Mouse (Mus musculus): Measurements from ENCODE around the gene Mrpl19.

The Mrpl19 gene

DNA sequence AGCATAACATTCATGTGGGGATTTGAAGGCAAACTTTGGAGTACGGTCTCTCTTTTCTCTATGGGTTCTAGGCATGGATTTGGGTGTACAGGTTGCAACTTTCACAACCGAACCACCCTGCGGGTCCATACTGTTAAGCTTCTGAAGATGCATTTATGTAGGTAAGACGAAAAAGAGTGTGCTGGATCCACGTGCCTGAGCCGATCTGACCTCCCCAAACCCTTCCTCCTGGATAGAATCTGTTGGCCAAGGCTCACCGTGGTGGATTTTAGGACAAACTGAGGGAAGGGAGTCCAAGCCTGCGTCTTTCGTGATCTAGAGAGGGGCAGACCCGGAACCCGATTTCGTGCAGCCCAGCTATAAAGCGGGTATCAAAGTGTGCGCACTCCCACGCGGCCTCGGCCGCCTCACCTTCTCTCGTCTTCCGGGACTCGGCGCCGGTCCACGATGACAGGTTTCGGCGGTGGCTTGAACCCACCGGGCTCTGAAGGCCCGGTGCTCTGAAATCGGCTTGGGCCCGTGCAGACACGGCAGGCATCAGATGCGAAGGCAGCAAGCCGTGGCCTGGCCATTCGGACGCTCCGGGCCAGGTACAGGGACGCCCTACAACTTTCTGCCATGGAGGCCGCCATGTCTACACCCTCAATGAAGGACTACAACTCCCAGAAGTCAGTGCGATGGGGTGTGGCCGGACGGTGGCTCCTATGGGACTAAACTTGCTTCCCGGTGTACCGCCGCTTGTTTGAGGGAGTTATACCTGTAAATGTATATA lies at the start of gene Mrpl19:
Gene Mrpl19 (minus strand): TSS at position 663 of the 772 bp plus-strand sequence.
- DNase-seq, result peak; percentile 97

DNA sequence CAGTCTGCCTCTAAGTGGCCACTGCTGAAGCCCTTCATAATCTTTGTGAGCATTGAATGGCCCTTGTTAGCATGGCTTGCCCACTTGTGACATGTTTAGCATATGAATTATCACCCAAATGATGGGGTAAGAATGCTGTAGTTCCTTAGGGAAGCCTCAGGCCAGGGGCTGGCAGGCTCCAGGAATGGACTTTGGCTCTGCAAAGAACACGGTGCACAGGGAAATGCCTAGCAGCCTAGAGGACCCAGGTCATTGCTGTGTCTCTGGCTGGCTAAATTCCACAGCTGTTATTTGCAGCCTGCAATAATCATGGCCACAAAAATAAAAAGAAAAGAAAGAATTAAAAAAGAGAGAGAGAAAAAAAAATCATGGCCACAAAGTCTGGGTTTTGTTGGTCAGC lies 46.6 kb upstream of the Mrpl19 start:
- DNase-seq, result no peak

DNA sequence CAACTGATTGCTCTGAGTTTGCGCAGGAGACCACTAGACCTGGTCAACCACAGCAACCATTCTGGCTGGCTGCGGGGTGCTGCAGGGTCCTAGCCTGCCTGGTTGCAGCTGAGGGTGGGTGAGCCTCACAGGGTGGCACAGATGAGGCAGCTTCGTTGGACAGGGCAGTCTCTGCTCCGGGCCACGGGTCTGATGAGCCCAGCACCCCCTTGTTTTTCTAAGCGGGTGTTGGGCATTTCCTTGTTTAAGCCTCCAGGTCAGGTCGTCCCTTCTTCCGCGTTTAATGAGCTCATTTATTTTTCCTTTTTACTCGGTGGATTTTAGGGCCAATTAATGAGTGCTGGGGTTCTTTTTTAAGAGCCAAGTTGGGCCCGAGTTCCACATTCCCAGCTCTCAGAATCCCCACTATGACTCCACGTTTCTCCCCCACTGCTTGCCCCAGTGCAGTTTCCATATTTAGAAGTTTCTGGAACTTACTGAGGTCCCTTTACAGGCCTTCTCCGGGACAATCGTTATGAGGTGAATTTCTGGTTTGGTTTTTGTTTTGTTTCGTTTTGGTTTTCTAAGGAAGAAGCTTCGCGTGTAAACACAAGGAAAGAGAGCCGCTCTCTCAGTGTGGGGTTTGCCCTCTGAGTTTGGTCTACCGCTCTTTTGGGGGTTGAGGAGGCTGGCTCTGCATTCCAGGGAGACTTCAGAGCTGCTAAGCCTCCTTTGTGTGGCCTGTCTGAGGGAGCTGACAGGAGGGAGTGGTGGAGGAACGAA lies 24.5 kb upstream of the Mrpl19 start:
- peak; percentile 10 for DNase-seq

DNA sequence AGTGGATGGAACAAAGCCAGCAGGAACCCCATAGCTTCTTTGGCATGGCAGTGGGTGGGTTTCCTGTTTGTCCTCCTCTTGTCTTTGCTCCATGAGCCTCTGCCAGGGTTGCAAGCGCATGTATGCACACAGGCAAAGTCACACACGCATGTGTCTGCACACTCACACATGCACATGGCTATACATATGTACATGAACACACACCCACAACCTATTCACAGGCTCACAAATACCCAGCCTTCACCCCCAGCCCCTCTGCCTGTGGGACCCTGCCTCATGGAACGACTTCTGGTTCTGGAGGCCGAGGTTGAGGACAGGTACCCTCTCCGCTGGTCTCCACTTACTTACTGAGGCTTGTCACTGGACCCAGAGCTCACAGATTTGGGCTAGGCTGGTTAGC lies 22.6 kb upstream of the Mrpl19 start:
- DNase-seq, result peak; percentile 1

DNA sequence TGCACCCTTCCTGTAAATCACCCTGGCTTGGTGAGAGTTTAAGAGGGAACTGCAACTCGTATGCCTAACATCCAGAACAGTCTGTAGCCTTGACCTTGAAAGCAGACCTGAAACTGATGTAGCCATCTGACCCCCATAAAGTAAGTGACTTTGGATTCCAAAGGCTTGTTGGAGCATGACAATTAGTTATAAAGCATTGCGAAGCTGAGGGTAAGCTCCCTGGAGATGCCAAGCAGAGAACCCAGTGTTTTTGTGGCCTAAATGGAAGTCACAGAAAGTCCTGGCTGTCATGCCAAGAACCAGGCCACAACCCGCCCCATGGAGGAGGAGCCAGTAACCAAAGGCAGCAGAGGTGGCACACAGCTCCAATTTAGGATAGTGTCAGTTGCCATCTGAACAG lies 21.8 kb upstream of the Mrpl19 start:
- DNase-seq, result peak; percentile 41

DNA sequence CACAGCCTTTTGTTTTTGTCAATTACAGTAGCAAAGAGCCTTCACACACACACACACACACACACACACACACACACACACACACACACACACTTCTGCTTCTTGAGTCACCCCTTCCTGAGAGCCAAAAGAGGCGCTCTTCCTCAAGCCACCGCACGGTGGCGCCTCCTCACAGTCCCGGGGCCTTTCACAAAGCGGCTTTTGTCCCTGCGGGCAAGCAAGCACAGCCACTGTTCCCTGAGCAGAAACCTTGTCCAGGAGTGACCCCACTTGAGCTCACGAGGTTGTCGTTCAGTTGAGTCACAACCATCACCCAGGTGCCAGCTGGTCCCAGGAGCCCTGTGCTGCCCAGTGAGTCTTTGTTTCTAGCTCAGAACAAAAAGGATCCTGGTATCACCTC lies 21.3 kb upstream of the Mrpl19 start:
- DNase-seq, result peak; percentile 94

DNA sequence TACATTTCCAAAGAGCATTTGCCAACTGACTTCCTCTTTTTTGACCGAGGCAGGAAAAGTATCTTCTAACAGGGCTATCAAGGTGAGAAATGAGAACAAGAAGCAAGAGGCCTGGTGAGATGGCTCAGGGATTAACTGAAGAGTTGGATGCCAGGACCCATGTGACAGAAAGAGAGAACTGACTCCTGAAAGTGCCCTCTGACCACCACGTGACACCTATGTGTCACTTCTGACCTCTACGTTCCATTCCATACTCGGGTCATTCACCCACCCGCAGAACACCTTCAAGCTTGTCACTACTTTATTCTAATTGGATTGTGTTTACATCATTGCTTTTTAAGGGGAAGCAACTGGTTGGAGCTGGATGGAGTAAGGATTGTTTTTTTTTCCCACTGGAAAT lies 20.8 kb upstream of the Mrpl19 start:
- no peak for DNase-seq

DNA sequence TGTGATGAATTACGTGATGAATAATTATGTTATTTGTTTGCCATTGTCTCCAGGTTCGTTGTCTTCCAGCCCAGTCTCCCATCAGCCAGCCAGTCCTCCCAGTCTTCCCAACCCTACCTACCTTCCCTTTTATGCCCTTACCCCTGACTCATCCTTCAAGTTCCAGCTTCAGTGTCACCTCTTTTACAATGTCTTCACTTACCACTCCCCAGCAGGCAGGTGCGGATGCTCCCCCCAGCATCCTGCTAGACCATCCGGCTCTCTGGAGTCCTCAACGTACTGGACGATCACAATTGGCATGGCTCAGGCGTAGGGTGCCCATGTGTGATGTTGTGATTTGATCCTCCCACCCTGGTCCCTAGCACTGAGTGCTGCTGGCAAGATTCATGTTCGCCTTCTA lies 20.4 kb upstream of the Mrpl19 start:
- DNase-seq, result peak; percentile 1

DNA sequence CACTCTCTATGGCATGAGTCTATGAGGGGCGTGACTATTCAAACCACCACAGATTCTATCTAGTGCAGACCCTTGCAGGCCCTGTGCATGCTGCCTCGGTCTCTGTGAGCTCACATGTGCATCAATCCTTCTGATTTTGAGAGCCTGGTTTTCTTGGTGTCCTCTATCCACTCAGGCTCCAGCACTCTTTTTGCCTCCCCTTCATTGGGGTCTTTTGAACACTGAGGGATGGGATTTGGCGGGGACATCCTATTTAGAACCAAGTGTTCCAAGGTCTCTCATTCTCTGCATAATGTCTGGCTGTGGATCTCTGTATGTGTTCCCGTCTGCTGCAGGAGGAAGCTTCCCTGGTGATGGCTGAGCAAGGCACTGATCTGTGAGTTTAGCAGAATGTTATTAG lies 13.5 kb upstream of the Mrpl19 start:
- no peak for DNase-seq

DNA sequence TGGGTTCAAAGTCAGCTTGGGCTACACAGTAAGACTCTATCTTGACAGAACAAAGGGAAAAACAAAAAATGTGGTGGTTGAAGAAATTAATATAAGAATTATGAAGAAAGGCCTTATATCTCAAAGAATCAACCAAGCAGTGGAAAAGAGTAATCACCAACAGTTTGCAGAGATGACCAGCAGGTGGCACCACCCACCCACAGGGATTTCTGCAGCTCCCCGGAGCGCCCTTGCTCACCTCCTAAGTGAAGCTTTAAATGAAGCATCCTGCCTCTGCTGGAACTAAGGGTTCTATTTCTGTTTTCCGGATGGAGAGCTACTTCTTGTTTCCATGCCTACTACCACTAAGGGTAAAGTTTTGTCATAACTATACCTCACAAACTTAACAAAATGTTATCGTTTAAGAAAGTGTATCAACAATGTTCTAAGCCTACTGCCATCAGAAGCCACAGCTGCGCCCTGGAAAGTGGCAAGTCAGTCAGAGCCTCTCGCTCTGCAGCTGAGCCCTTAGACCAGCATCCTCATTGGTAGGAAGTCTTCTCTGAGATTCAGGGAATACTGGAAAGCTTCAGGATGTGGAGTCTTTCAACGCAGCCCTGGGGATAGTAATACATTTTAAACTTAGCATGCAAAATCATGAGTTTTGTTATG lies 10.3 kb upstream of the Mrpl19 start:
- peak; percentile 86 for DNase-seq

DNA sequence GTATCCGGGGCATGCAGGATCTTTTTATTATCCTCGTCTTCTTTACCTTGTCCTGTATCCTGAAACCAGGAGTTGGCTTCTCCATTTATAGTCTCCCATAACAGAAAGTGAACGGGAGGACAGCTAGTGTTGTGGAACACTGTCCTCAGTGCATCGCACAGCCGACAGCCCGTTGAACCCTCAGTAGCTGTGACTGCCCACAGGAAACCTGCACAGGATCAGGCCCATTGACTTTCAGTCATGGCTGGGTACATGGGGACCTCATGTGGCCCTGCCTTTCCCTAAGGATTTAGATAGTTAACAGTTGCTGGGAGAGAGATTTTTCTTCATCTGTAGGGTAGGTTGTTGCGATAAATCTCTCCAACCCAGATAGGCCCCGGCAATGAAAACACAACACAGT lies 6.8 kb upstream of the Mrpl19 start:
- no peak for DNase-seq

DNA sequence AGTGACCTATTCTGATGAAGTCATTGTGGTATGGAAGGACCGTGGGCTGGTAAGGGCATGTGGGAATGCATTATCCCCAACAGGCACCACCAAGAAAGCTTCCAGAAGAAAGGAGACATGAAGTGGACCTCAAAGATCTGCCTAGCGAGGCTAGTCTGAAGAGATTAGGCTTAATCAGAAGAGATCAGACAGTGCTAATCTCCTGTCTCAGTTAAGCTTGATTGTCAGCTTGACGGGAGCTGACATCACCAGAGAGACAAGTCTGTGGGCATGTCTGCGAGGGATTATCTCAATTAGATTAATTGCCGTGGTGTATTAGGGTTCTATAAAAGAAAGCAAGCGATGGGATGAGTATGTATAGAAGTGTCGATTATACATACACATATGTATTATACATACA lies 5.4 kb upstream of the Mrpl19 start:
- DNase-seq, result no peak

DNA sequence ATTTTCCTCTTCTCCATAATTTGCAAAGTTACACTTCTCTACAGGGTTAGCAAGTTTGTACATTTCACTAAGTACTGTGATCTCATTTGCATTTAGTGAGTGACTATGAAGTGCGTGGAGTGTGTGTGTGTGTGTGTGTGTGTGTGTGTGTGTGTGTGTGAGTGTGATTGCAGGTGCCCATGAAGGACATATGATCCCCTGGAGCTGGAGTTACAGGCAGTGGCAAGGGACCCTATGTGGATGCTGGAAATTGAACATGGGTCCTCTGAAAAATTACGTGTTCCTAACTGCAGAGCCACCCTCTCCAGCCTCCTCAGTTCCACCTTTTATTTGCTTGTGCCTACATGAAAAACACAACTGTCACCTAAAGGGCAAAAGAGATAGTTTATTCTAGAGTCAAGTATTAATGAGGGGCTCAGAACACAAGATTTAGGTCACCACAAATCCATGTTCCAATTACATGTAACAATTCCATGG lies 348 bp upstream of the Mrpl19 start:
- DNase-seq, result no peak

DNA sequence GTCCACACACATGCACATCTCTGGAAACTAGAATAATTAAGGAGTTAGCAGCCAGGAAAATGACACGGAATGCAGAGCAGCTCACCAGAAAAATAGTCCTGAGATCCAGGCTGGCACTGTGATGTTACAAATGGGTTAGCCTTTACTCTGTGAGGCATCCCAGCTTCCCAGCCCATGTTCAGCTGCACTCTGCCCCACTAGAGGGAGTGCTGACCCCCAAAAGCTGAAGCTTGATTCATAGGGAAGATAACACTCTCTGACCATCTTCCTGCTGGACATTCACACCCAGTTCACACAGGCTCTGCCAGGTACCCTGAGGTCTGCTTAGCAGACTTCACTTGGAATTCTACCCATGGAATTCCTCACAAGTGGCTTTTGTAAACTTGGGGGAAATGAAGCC lies 5.5 kb downstream of the Mrpl19 start:
- no peak for DNase-seq

DNA sequence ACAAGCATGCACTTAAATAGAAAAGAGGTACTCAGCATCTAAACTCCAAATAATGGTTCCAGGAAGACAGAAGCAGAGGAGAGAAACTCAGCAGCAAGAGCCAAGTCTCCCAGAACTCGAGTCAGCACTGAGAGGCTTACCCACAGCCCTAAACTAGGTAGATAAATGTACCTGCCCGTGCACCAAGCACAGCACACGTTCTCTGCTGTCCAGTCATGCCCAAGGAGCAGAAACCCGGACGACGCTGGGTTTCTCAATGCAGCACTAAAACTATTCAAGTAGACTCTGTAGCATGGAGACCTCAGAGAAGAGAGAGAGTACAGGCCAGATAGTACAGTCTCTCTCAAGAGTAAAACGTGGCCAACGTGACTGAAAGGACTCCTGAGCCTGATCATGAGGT lies 5.9 kb downstream of the Mrpl19 start:
- DNase-seq, result no peak

DNA sequence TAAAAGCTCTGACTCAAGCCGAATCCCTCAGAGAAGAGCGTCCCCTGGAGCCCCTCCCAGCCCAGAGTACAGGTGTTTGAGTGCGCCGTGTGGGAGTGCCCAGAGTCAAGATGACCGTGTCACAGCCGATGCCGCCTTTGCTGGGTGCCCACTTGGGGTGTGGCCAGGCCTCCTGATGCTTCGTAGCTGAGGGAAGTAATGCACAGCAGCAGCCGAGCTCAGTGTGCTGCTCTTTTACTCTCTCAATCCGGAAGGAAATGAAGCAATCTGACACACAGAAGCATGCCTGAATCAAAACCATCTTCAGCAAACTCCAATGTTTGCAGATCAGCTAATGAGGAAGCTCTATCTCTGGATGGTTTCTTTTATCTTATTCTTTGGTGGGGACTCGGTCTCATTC lies 7.8 kb downstream of the Mrpl19 start:
- no peak for DNase-seq

DNA sequence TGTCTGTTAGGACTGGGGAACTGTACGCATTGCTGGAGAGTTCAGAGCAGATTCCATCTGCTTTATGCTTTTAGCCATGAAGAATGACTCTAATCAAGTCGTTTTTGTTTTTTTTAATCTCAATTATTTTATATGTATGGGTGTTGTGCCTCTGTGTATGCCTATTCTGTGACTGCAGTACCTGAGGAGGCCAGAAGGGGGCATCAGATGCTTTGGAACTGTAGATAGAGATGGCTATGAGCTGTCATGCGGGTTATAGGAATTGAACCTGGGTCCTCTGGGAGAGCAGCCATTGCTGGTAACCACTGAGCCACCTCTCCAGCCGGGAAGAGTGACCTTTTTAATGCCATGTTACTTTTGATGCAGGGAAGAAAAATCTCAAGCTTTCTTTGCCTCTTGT lies 9.4 kb downstream of the Mrpl19 start:
- DNase-seq, result no peak

DNA sequence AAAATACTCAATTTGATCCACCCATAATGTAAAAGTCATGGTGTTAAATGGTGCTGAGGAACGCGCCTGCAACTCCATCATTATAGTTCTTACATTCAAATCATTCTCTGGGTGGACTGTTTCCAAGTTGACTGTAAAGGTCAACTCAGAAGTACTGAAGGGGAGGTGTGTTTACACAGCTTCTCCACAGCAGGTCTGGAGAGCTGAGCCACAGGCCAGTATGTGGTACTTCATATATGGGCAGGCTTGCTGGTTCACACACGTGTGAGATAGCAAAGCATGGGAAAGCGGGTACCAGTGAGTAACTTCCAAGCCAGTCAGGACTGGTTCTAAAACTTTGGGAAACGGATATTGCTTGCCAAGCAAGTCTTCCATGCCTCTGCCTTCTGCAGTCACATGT lies 10.6 kb downstream of the Mrpl19 start:
- peak; percentile 2 for DNase-seq

DNA sequence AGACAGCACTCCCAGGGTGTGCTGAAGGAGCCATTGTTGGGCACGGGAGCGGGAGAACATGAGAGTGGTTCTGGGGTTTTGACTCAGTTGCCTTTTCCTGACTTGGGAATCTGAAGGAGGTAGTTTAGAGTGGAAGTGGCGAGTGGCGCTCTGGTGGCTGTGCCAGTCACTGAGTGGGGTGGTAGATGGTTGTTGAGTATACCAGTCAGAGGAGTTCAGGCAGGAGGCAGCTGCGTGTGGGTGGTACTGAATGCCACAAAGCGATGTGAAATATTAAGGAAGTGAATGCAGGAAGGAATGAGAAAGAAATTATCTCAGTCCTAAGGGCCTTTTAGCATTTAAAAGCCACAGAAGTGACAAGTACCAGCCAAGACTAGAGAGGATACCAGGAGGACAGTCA lies 18.9 kb downstream of the Mrpl19 start:
- DNase-seq, result no peak

DNA sequence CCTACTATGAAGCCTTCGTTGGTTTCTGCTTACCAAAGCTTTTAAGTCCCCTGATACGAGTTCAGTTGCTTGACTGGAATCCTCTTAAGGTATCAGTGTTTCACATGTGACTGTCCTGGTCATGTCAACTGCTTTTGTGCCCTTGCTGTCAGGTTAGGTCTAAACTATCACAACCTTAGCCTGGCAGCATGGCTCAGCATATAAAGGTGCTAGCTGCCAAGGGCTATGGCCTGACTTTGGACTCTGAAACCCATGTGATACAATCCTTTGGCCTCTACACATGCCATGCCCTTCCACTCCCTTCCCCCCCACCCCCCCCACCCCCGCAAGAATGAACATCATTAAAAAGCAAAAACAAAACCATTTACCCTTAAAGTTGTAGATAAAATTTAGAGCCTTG lies 21.3 kb downstream of the Mrpl19 start:
- no peak for DNase-seq

DNA sequence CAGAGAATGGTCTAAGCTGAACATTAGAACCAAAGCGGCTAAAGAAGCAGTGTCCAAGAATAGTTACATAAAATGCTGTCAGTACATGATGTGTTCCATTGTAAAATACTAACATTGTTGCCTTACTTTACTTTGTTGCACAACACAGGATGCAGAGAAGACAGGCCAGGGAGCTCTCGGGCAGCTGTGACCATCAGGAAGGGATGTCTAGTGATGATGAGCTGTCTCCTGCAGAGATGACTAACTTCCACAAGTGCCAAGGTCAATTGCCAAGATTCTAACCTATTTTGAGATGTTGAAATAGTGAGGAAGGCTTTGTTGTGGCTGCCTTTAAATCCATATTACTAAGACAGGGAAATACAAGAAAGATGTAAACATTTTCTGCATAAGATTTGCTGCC lies 22.5 kb downstream of the Mrpl19 start:
- DNase-seq, result no peak

DNA sequence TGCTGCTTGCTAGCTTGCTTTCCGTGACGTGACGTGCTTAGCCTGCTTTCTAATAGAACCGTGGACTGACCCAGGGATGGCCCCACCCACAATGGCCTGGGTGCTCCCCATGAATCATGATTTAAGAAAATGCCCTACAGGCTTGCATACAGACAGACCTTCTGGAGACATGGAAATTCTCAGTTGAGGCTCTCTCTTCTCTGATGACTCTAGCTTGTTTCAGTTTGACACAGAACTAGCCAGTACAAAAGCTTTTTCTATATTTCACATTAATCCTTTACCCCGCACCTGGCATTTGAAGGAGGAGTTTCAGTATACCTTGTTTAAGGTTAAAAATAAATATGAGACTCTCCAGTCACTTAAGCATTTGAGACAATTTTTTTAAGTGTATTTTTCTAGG lies 24.0 kb downstream of the Mrpl19 start:
- no peak for DNase-seq

DNA sequence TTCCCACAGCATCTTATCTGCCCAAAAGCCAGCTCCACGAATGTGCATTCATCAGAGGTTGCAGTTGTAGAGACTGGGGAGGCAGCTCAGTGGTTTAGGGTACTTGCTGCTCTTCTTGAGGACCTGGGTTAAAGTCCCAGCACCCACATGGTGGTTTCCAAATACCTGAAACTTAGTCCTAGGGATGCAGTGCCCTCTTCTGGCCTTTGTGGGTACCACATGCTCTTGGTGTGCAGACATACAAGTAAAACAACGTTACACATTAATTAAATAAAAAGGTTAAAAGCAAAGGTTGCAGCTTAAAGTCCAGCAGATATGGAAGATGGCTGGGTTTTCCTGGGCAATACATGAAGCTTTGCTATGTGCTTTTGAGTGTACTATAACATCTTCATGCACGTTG lies 32.5 kb downstream of the Mrpl19 start:
- no peak for DNase-seq

DNA sequence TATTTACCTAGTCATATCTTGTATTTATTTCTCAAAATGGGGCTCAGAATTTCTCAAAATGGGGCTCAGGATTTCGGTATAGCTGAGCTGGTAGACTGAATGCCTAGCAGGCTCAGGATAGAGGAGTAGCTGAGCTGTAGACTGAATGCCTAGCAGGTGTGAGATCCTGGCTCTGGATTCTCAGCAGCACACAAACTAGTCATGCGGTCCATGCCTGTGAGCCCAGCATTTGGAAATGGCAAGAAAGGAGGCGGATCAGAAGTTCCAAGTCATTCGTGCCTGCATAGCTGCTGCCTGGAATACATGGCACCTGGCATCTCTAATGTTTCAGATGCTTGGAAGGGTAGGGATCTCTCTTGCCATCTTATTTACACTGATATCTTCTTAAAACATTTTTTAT lies 36.4 kb downstream of the Mrpl19 start:
- no peak for DNase-seq

Measured in lung, postnatal 10 days (tissue).